Mouse (Mus musculus) forebrain, embryonic 16.5 days (tissue): ENCODE measurements around the gene 9530053A07Rik. TPM values are rescaled to one million over a fixed set of nuclear protein-coding genes. Genes with fewer than 3 reads are reported as not detected.

Experiments used
- ATAC-seq: fragments of 200-750 bp; cut with Nextera tagmentation; 2 replicates; pipeline ENCODE4 v1.8.0; 2017; ENCODE audit warnings: mild to moderate bottlenecking, moderate library complexity
- H3K27ac ChIP-seq: fragments of 300-500 bp; sonication (generic); 2 replicates; pipeline ENCODE4 v1.5.1; 2014; ENCODE audit warnings: low read length, control low read depth
- H3K27me3 ChIP-seq: fragments of 300-500 bp; sonication (generic); replicated peaks from 2 replicates; pipeline ENCODE4 v1.6.1; 2014; ENCODE audit warnings: low read length; ENCODE audit not compliant: control insufficient read depth, insufficient read depth
- H3K36me3 ChIP-seq: fragments of 300-500 bp; sonication (generic); 2 replicates; pipeline ENCODE4 v1.6.1; 2014; ENCODE audit not compliant: control insufficient read depth, insufficient read depth
- H3K4me1 ChIP-seq: fragments of 300-500 bp; sonication (generic); replicated peaks from 2 replicates; pipeline ENCODE4 v1.6.1; 2014; ENCODE audit warnings: low read length; ENCODE audit not compliant: control insufficient read depth, insufficient read depth
- H3K4me2 ChIP-seq: fragments of 300-500 bp; sonication (generic); 2 replicates; pipeline ENCODE4 v1.6.1; 2014; ENCODE audit warnings: mild to moderate bottlenecking, low read length, control low read depth
- H3K4me3 ChIP-seq: fragments of 300-500 bp; sonication (generic); replicated peaks from 2 replicates; pipeline ENCODE4 v1.5.1; 2014; ENCODE audit warnings: mild to moderate bottlenecking, low read length, control low read depth
- H3K9ac ChIP-seq: fragments of 300-500 bp; sonication (generic); replicated peaks from 2 replicates; pipeline ENCODE4 v1.6.1; 2014; ENCODE audit warnings: low read depth, low read length, control low read depth
- H3K9me3 ChIP-seq: fragments of 300-500 bp; sonication (generic); 2 replicates; pipeline ENCODE4 v1.6.1; 2016; ENCODE audit warnings: low read length; ENCODE audit not compliant: control insufficient read depth
- WGBS: fragments of 180-500 bp; shearing (Covaris S2); extraction: QIAGEN DNeasy Blood & Tissue Kit; methylation state at CpG from one replicate; pipeline ENCODE4 v1.1.7; 2014; 5-methylcytosine and 5-hydroxymethylcytosine counted together
- polyA plus RNA-seq: library from polyadenylated mRNA; unstranded; fragments of >200 nt; fragmentation: Nextera tagmentation; extraction: Ambion mirVana; gene quantifications from 2 replicates; pipeline ENCODE4 v1.2.1, GENCODE M21; 2015

The 9530053A07Rik gene
- polyA plus RNA-seq, 1 experiment from 2014 or later = 0.14 TPM

DNA sequence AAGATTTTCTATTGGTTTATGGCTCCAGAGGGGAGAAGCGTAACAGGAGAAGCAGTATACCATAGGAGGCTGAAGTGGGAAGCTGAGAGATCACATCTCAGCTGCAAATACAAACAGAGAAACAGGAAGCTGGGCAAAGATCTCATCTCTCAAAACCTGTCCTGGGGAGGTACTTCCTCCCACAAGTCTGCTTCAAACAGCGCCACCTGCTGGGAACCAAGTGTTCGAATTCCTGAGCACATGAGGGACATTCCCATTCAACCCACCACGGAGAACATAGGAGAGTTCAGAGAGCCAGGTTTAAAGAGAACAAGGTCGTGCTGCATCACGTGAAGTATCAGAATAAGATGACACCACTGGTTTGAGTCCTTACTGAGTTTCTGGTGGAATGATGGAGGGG is 36.1 kb downstream of the 9530053A07Rik start:
- Histone ChIP-seq H3K27me3 (no peaks in the 10 kb centered on the region), H3K9me3 (peaks cover 3% of the 10 kb centered on the region; the same call in 1 of the 2 replicates), H3K4me3 (no peak overlapping the region), H3K27ac (no peak overlapping the region), H3K9ac (no peak overlapping the region), H3K4me2 (no peak overlapping the region), H3K4me1 (peaks cover 16% of the 10 kb centered on the region), H3K36me3 (no peaks in the 10 kb centered on the region)
- no peak for ATAC-seq
- WGBS = 83% methylated on average over 6 of the region's 6 CpGs

DNA sequence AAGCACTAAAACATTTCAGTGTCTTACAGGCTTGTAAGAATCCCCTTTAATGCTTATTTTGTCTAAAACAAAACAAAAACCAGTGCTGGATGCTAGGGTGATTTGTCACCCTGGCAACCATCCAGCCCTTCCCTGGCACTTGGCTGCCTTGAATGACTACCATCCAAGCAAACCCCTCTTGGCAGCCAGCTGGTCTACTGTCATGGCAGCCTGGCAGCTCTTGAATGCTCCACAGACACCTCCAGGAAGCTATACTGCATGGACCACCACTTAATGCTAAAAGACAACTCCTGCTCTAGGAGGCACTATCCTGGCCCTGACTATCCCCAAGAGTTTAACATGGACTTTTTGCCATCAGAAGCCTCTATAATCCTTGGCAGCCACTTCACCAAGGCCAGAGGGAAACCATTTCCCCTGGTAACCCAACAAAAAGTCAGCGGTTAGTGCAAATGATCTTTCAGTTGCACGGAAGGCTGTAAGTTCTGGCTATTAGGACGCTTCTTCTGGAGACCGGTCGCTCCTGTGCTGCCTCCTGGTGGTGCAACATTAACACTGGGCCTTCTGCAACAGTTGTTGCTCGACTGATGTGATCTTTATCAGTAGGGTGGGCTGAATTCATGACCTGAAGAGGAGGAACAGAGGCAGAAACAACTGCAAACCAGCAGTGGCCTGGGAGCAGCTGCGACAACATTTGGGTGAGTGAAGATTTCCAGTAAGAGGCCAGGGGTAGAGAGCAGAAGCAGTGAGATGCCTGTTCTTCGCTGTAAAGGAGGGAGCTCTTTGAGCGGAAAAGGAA is 39.3 kb downstream of the 9530053A07Rik start:
- Histone ChIP-seq H3K27ac (peak overlapping the region; percentile 81; the same call in 1 of the 2 replicates), H3K4me2 (peak overlapping the region; percentile 97), H3K4me3 (peak overlapping the region; percentile 90), H3K4me1 (peaks cover 29% of the 10 kb centered on the region), H3K9me3 (peaks cover 3% of the 10 kb centered on the region; the same call in 1 of the 2 replicates), H3K27me3 (no peaks in the 10 kb centered on the region), H3K9ac (peak overlapping the region; percentile 58), H3K36me3 (no peaks in the 10 kb centered on the region)
- WGBS = 11% methylated on average over 9 of the region's 9 CpGs
- ATAC-seq = 0 out of 2 replicates have a peak, but pooled peaks have one; percentile 13

DNA sequence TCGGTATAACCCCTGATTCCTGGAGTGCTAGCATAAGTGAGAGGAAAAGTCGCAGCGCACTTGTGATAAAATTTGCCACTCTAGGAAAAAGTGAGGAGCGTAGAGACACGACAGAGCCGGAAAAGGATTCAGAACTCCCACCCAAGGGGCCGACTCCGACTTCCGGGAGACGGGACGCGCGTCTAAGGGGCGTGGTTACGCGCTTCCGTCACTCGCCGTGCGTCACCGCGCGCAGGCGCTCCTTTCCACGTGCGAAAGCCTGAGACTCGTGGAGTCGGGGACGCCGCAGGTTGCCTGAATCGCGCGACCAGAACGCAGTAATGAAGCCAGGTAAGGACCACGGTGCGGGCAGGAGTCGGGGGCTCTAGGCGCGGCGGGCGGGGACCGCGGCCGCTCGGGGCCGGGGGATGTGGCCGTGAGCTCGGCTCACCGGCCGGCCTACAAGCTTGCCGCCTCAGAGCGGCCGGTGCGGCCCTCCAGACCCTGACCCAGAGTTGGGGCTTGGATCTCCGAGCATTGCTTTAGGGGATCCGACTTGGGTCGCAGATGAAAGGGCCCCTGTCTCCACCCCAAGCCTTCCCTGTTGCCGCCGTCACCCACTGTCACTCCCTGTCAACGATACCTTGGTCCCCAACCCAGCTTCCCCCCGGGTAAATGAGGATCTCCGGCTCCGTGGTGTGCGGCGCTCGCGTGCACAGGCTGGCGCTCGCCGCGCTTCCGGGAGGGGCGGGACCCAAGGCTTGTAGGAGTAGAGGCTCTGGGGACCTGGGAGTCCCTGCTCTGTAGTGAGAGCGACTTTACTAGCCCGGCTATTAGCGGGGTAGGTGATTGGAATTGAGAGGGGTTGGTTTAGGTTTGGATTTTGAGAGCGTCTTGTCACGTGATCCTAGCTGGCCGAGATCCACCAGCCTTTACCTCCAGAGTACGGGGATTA is 40.5 kb downstream of the 9530053A07Rik start, which contains the start of gene Fbl:
Gene Fbl (plus strand): TSS at position 222 of the 934 bp plus-strand sequence.
- WGBS = under 1% methylated on average over 80 of the region's 80 CpGs
- Histone ChIP-seq H3K27ac (peak within 1 kb of the TSS; percentile 81), H3K9ac (peak within 1 kb of the TSS; percentile 78), H3K4me1 (peaks cover 29% of the 10 kb centered on the region), H3K4me3 (peak within 1 kb of the TSS; percentile 90), H3K4me2 (peak within 1 kb of the TSS; percentile 97), H3K9me3 (peaks cover 3% of the 10 kb centered on the region; the same call in 1 of the 2 replicates), H3K27me3 (no peaks in the 10 kb centered on the region), H3K36me3 (no peaks in the 10 kb centered on the region)
- ATAC-seq = peak; percentile 96

DNA sequence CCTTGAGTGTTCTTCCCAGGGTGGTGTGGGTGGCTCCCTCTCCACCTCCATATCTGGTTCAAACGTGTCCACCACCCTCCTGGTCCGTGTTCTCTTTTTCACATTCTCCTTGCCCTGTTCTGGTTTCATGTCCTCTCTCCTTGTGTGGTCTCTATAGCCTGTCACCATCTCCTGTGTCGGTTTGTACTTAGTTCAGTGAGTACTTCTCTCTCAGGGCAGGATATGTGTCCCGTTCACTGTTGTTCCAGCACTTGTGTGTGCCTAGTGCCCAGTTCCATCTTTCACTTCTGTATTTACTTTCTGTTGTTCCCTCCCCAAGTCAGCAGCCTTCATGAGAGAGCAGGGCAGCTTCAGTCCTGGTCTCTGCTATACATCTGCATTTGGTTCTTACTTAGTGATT is 46.1 kb downstream of the 9530053A07Rik start:
- no peak overlapping the region for H3K27ac ChIP-seq
- no peak overlapping the region for H3K4me2 ChIP-seq
- WGBS = 94% methylated on average over 4 of the region's 4 CpGs
- ATAC-seq = no peak
- H3K36me3 ChIP-seq = peaks cover 13% of the 10 kb centered on the region
- H3K9ac ChIP-seq = no peak overlapping the region
- H3K9me3 ChIP-seq = no peaks in the 10 kb centered on the region
- no peak overlapping the region for H3K4me3 ChIP-seq
- H3K27me3 ChIP-seq = no peaks in the 10 kb centered on the region
- H3K4me1 ChIP-seq = peaks cover 16% of the 10 kb centered on the region

DNA sequence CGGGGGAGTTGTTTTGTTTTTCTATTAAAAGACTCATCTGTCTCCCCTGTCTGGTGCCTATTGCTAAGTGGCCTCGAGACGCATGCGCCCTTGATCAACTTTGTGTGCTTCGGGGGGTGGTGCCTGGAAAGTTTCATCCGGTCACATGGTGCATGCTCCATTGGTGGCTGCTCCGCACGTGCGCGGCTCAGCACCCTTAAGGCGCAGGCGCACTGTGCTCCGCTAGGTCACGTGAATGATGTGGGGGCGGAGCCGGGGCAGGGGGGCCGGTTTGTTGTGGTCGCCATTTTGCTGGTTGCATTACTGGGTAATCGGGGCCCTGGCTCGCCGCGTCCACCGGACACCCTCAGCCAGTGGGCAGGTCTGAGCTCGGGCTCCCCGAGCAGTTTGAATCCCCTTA is 50.0 kb downstream of the 9530053A07Rik start, which contains the start of gene Dyrk1b:
Gene Dyrk1b (plus strand): TSS at position 242 of the 400 bp plus-strand sequence.
- peak; percentile 89 for ATAC-seq

DNA sequence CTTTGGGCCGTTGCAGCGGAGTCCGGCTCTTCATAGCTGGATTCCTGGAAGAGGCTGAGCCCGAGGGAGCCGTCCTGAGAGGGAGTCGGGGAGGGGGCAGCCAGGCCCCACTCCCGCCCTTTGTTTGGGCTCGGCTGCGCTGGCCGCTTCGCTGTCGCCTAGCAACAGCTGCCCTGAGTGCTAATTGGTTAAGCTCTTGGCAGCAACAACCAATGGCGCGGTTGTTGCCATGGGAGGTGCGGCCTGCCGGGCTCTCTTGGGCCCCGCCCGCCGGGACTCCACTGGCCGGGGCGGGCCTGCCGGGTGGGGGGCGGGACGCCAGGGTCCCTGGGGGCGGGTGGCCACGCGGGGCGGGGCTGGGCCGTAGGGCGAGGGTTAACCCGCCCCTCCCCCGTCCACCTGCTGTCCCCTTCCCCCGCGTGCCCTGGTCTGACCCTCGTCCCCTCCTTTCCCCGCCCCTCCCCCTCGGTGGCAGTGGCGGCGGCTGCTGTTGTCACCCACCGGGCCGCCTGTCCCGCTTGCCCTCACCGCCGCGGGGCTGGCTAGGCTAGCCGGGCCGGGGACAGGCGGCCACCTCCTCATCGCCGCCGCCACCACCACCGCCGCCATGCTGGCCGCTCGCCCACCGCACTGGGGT is 50.6 kb downstream of the 9530053A07Rik start:
- peak; percentile 95 for ATAC-seq
- no peaks in the 10 kb centered on the region for H3K27me3 ChIP-seq
- peaks cover 14% of the 10 kb centered on the region for H3K4me1 ChIP-seq
- H3K36me3 ChIP-seq = peaks cover 40% of the 10 kb centered on the region
- H3K27ac ChIP-seq = peak overlapping the region; percentile 94
- under 1% methylated on average over 40 of the region's 56 CpGs for WGBS
- peak overlapping the region; percentile 67 for H3K4me3 ChIP-seq
- no peaks in the 10 kb centered on the region for H3K9me3 ChIP-seq
- peak overlapping the region; percentile 80 for H3K4me2 ChIP-seq
- peak overlapping the region; percentile 77 for H3K9ac ChIP-seq

More for the DNA sequence above, 50.0 kb downstream of the 9530053A07Rik start, which contains the start of gene Dyrk1b:
- no peaks in the 10 kb centered on the region for H3K9me3 ChIP-seq
- no peaks in the 10 kb centered on the region for H3K27me3 ChIP-seq
- H3K4me3 ChIP-seq = peak within 1 kb of the TSS; percentile 67
- H3K9ac ChIP-seq = peak within 1 kb of the TSS; percentile 77
- under 1% methylated on average over 25 of the region's 25 CpGs for WGBS
- H3K4me1 ChIP-seq = peaks cover 14% of the 10 kb centered on the region
- H3K36me3 ChIP-seq = peaks cover 34% of the 10 kb centered on the region
- H3K27ac ChIP-seq = peak within 1 kb of the TSS; percentile 94
- peak within 1 kb of the TSS; percentile 80 for H3K4me2 ChIP-seq

DNA sequence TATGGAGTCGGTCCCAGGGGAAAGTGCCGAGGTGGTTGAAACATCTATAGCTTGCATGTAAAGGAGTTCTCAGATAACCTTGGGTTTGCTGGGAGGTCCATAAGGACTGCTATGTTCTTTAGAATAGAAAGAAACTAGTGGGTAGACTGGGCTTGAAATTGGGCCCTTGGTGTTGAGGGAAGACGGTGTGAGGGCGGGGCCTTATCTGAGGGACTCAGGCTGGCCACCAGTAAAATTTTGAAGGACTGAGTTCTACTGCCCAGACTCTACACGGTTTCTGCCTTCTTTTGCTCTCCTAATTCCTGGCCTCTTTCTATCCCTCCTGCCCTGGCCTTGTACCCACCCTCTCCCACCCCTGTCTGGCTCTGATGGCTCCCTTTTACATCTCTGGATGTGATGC is 51.6 kb downstream of the 9530053A07Rik start:
- Histone ChIP-seq H3K36me3 (peaks cover 47% of the 10 kb centered on the region), H3K4me2 (peak overlapping the region; percentile 80), H3K4me1 (peaks cover 14% of the 10 kb centered on the region), H3K27me3 (no peaks in the 10 kb centered on the region), H3K9ac (peak overlapping the region; percentile 77), H3K4me3 (peak overlapping the region; percentile 67), H3K9me3 (no peaks in the 10 kb centered on the region), H3K27ac (no peak overlapping the region)
- ATAC-seq = no peak
- 75% methylated on average over 5 of the region's 5 CpGs for WGBS

DNA sequence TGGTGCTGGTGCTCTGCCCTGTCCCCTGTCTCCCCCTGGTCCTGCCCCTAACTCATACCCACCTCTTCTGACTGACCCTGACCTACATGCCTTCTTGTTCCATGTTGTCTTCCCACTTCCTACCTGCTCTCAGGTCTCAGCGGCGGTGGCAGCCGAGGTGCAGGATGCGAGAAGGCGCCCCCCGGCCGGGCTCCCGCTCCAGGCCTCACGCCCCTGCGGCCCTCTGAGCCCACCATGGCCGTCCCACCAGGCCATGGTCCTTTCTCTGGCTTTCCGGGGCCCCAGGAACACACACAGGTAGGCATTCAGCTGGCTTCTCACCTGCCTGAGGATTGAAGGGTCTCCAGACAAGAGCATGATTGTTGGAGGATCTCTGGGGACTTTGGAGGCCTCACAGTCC is 52.1 kb downstream of the 9530053A07Rik start:
- Histone ChIP-seq H3K9me3 (no peaks in the 10 kb centered on the region), H3K4me1 (peaks cover 14% of the 10 kb centered on the region), H3K36me3 (peaks cover 50% of the 10 kb centered on the region), H3K27me3 (no peaks in the 10 kb centered on the region), H3K9ac (no peak overlapping the region), H3K4me2 (peak overlapping the region; percentile 80; the same call in 1 of the 2 replicates), H3K27ac (no peak overlapping the region), H3K4me3 (no peak overlapping the region)
- 94% methylated on average over 12 of the region's 12 CpGs for WGBS
- ATAC-seq = no peak
